Mouse (Mus musculus) layer of hippocampus, adult 8-10 months (tissue): ENCODE measurements around the gene Gm47985. TPM values are rescaled to one million over a fixed set of nuclear protein-coding genes. Genes with fewer than 3 reads are reported as not detected.
"Not testable (repeated sequence)": the region's sequence is repeated elsewhere in the genome, so short reads cannot be mapped to it uniquely, and the experiment has no call there.

Source experiments
- DNase-seq, 2 experiments: peaks; one replicate each; pipeline ENCODE4 v3.0.0; 2022; ENCODE audit warnings: low spot score in 2 of 2
- total RNA-seq, 4 experiments: library from RNA; stranded (reverse); gene quantifications; 2 replicates each; pipeline ENCODE4 v1.2.4; 2022

Gm47985 gene
- total RNA-seq, 4 experiments from 2014 or later, result 0.25 TPM; not detected in 3

GRCm38 (mm10) chr1:151177030-151177936 lies 5.1 kb upstream of the Gm47985 start:
- no peak for DNase-seq

- DNase-seq, result no peak
Measured at GRCm38 (mm10) chr1:151177937-151178271, 4.4 kb upstream of the Gm47985 start.

- DNase-seq, result no peak
Measured at GRCm38 (mm10) chr1:151178505-151179083, 3.7 kb upstream of the Gm47985 start.

- DNase-seq, result no peak
Measured at GRCm38 (mm10) chr1:151180167-151180566, 2.2 kb upstream of the Gm47985 start.

GRCm38 (mm10) chr1:151186186-151186585 lies 3.8 kb downstream of the Gm47985 start:
- DNase-seq, result not testable (repeated sequence)

GRCm38 (mm10) chr1:151186879-151187424 lies 4.6 kb downstream of the Gm47985 start:
- not testable (repeated sequence) for DNase-seq

GRCm38 (mm10) chr1:151188469-151188868 lies 6.1 kb downstream of the Gm47985 start:
- DNase-seq, result no peak

GRCm38 (mm10) chr1:151192075-151192474 lies 9.7 kb downstream of the Gm47985 start, which contains the start of gene Gm8947:
Gene Gm8947, plus strand, starts transcription at chr1:151192376.
- not testable (repeated sequence) for DNase-seq

GRCm38 (mm10) chr1:151192739-151193138 lies 10.4 kb downstream of the Gm47985 start:
- not testable (repeated sequence) for DNase-seq

- not testable (repeated sequence) for DNase-seq
Measured at GRCm38 (mm10) chr1:151195986-151196385, 13.6 kb downstream of the Gm47985 start.

- not testable (repeated sequence) for DNase-seq
Measured at GRCm38 (mm10) chr1:151196690-151197089, 14.4 kb downstream of the Gm47985 start.

- not testable (repeated sequence) for DNase-seq
Measured at GRCm38 (mm10) chr1:151198120-151198519, 15.8 kb downstream of the Gm47985 start, which contains the start of gene Gm47995. Gene Gm47995, plus strand, starts transcription at chr1:151198448.

GRCm38 (mm10) chr1:151200620-151201019 lies 18.3 kb downstream of the Gm47985 start:
- DNase-seq, result not testable (repeated sequence)

- DNase-seq, result not testable (repeated sequence)
Measured at GRCm38 (mm10) chr1:151202771-151203170, 20.4 kb downstream of the Gm47985 start.

GRCm38 (mm10) chr1:151203818-151204217 lies 21.5 kb downstream of the Gm47985 start, which contains the start of gene 3110040M04Rik:
Gene 3110040M04Rik, plus strand, starts transcription at chr1:151204121.
- DNase-seq, result not testable (repeated sequence)

- not testable (repeated sequence) for DNase-seq
Measured at GRCm38 (mm10) chr1:151208493-151208892, 26.2 kb downstream of the Gm47985 start.

GRCm38 (mm10) chr1:151208944-151209343 lies 26.6 kb downstream of the Gm47985 start:
- not testable (repeated sequence) for DNase-seq

GRCm38 (mm10) chr1:151209824-151210355 lies 27.6 kb downstream of the Gm47985 start, which contains the start of gene Gm47996:
Gene Gm47996, plus strand, starts transcription at chr1:151210131.
- not testable (repeated sequence) for DNase-seq

- DNase-seq, result not testable (repeated sequence)
Measured at GRCm38 (mm10) chr1:151211666-151212065, 29.3 kb downstream of the Gm47985 start.

- no peak for DNase-seq
Measured at GRCm38 (mm10) chr1:151214862-151215261, 32.5 kb downstream of the Gm47985 start.

GRCm38 (mm10) chr1:151215985-151216384 lies 33.6 kb downstream of the Gm47985 start:
- DNase-seq, result no peak
